Mouse (Mus musculus): ENCODE results near the gene Rbx1. TPM values are rescaled to one million over a fixed set of nuclear protein-coding genes. Genes with fewer than 3 reads are reported as not detected.

The Rbx1 gene
- polyA plus RNA-seq, 1 experiment from 2014 or later, result 625 TPM

GRCm38 (mm10) chr15:81523169-81523871, 57.2 kb downstream of the Rbx1 start:
- peak; percentile 97 for ATAC-seq
- WGBS, result under 1% methylated on average over 41 of the region's 41 CpGs
- peak overlapping the region; percentile 95 for H3K4me2 ChIP-seq

GRCm38 (mm10) chr15:81523901-81524300, 57.8 kb downstream of the Rbx1 start:
- 1% methylated on average over 12 of the region's 12 CpGs for WGBS

More at GRCm38 (mm10) chr15:81523169-81523871, 57.2 kb downstream of the Rbx1 start:
- Histone ChIP-seq H3K27ac (peak overlapping the region; percentile 62), H3K9ac (peak overlapping the region; percentile 76), H3K4me1 (peaks cover 16% of the 10 kb centered on the region), H3K4me3 (peak overlapping the region; percentile 59), H3K9me3 (replicated peaks) (no peaks in the 10 kb centered on the region), H3K36me3 (ENCODE audit: poor library complexity, severe bottlenecking) (no peaks in the 10 kb centered on the region), H3K27me3 (no peaks in the 10 kb centered on the region; the same call in 1 of the 2 replicates)

More at GRCm38 (mm10) chr15:81523901-81524300, 57.8 kb downstream of the Rbx1 start:
- peak overlapping the region; percentile 95 for H3K4me2 ChIP-seq
- no peaks in the 10 kb centered on the region for H3K9me3 ChIP-seq (replicated peaks)
- ATAC-seq, result no peak
- H3K4me1 ChIP-seq, result peaks cover 16% of the 10 kb centered on the region
- no peaks in the 10 kb centered on the region for H3K36me3 ChIP-seq (ENCODE audit: poor library complexity, severe bottlenecking)
- peak overlapping the region; percentile 76 for H3K9ac ChIP-seq
- H3K27me3 ChIP-seq, result no peaks in the 10 kb centered on the region; the same call in 1 of the 2 replicates
- peak overlapping the region; percentile 59 for H3K4me3 ChIP-seq
- H3K27ac ChIP-seq, result no peak overlapping the region

Other genes starting within 250 kb of the Rbx1 start
- 0.87 and 0.92 TPM in 2 replicates for gene Mchr1, start 230.8 kb upstream of the Rbx1 start, polyA plus RNA-seq (2015; fragmentation: Nextera tagmentation; extraction: Ambion mirVana)
- gene Slc25a17, start 105.5 kb upstream of the Rbx1 start, polyA plus RNA-seq (2015; fragmentation: Nextera tagmentation; extraction: Ambion mirVana), result 129 and 130 TPM in 2 replicates
- 199 and 201 TPM in 2 replicates for gene St13, start 66.2 kb upstream of the Rbx1 start, polyA plus RNA-seq (2015; fragmentation: Nextera tagmentation; extraction: Ambion mirVana)
- gene Xpnpep3, start 66.2 kb upstream of the Rbx1 start, polyA plus RNA-seq (2015; fragmentation: Nextera tagmentation; extraction: Ambion mirVana), result 8.4 and 9.5 TPM in 2 replicates
- 2.0 and 2.2 TPM in 2 replicates for gene Dnajb7, start 58.0 kb upstream of the Rbx1 start, polyA plus RNA-seq (2015; fragmentation: Nextera tagmentation; extraction: Ambion mirVana)
- gene Ep300, start 119.1 kb downstream of the Rbx1 start, polyA plus RNA-seq (2015; fragmentation: Nextera tagmentation; extraction: Ambion mirVana), result 19.9 and 20.7 TPM in 2 replicates
- 30.9 and 33.8 TPM in 2 replicates for gene L3mbtl2, start 197.6 kb downstream of the Rbx1 start, polyA plus RNA-seq (2015; fragmentation: Nextera tagmentation; extraction: Ambion mirVana)
- gene Chadl, start 231.0 kb downstream of the Rbx1 start, polyA plus RNA-seq (2015; fragmentation: Nextera tagmentation; extraction: Ambion mirVana), result 7.4 and 7.7 TPM in 2 replicates